Mouse (Mus musculus) neutrophil, adult 5-6 weeks (primary cell): ENCODE data around the gene Tecpr2. TPM values are rescaled to one million over a fixed set of nuclear protein-coding genes. Genes with fewer than 3 reads are reported as not detected.

Experiments used
- ATAC-seq: fragments of 151-379, 151-347 bp; 2 replicates; pipeline ENCODE4 v1.8.0; 2017; ENCODE audit warnings: mild to moderate bottlenecking, moderate TSS enrichment; ENCODE audit not compliant: insufficient number of reproducible peaks, poor library complexity, low FRiP score, severe bottlenecking; ENCODE audit errors: extremely low read depth
- total RNA-seq: library from RNA; stranded (forward); fragments of 200-1000 nt; gene quantifications from 2 replicates; pipeline ENCODE4 v1.2.3, GENCODE M21; 2017

The Tecpr2 gene
- total RNA-seq, 1 experiment from 2014 or later = 4.9 TPM

- ATAC-seq = no peak
These were observed 85.2 kb downstream of the Tecpr2 start for GRCm38 (mm10) chr12:110974295-110974694.

GRCm38 (mm10) chr12:110974726-110975125, 85.7 kb downstream of the Tecpr2 start:
- ATAC-seq = no peak; the same call in 1 of the 2 replicates

GRCm38 (mm10) chr12:110975385-110975784, 86.3 kb downstream of the Tecpr2 start:
- no peak for ATAC-seq

- no peak for ATAC-seq
These were observed 86.9 kb downstream of the Tecpr2 start for GRCm38 (mm10) chr12:110975838-110976468.

GRCm38 (mm10) chr12:110976589-110977344, 87.7 kb downstream of the Tecpr2 start:
- ATAC-seq = no peak

GRCm38 (mm10) chr12:110977345-110977733, 88.3 kb downstream of the Tecpr2 start:
- ATAC-seq = no peak

- ATAC-seq = no peak
These were observed 89.0 kb downstream of the Tecpr2 start for GRCm38 (mm10) chr12:110977896-110978606.

- ATAC-seq = peak; percentile 77
These were observed 89.7 kb downstream of the Tecpr2 start, which contains the start of gene Ankrd9 for GRCm38 (mm10) chr12:110978607-110979406. Ankrd9 (minus strand) TSS chr12:110979040.

- ATAC-seq = no peak
These were observed 90.7 kb downstream of the Tecpr2 start for GRCm38 (mm10) chr12:110979808-110980207.

GRCm38 (mm10) chr12:110981736-110982135, 92.7 kb downstream of the Tecpr2 start:
- ATAC-seq = no peak

- ATAC-seq = no peak
These were observed 94.0 kb downstream of the Tecpr2 start for GRCm38 (mm10) chr12:110983083-110983482.

- no peak for ATAC-seq
These were observed 94.7 kb downstream of the Tecpr2 start for GRCm38 (mm10) chr12:110983714-110984113.

GRCm38 (mm10) chr12:110984598-110984997, 95.5 kb downstream of the Tecpr2 start:
- no peak for ATAC-seq

- peak; percentile 68 for ATAC-seq
These were observed 96.1 kb downstream of the Tecpr2 start for GRCm38 (mm10) chr12:110985141-110985540.

GRCm38 (mm10) chr12:110986536-110987425, 97.7 kb downstream of the Tecpr2 start:
- ATAC-seq = no peak

GRCm38 (mm10) chr12:110989409-110989808, 100.3 kb downstream of the Tecpr2 start:
- no peak for ATAC-seq

- ATAC-seq = no peak
These were observed 101.4 kb downstream of the Tecpr2 start for GRCm38 (mm10) chr12:110990500-110990899.
